ENCODE assay signal across 9 mouse cellular contexts in the genomic region with DNA sequence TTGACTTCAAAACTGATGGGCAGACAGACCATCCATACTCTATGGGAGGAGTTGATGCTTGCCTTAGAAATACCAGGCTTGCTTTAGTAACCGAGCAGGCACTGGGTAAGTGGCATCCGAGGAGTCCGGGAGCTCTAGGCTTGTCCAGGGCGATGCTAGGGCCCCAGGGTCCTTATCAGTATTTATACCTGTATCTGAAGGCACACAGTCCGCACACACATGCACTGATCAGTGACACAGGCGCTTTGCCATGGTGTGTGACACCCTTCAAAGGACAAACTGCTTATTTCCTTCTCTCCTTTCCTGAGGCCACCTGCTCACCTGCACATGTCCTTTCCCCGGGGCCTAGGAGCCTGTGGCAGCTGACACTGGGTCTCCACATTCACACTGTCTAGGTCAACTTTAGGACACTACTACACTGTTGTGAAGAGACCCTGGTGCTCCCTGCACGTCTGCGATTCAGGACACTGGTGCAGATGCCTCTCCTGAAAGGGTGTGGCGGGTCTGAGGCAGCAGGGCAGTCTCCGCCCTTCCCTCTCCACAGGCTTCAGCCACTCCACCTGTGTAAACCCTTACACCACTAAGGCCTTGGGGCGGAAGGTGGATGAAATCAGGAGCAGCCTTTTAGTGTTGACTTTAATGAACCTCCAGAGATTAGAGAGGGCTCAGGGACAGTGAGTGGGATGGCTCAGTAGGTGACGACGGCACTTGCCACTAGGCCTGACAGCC. TPM values are rescaled to one million over a fixed set of nuclear protein-coding genes. Genes with fewer than 3 reads are reported as not detected.
A peak's percentile ranks its signal among the peaks of the same experiment; 100 is the strongest.
DNase-seq lines count a peak whose midpoint lies in the region; ATAC-seq lines count a peak whose summit lies in the region.
"Had no signal": no experiment of that assay in that cellular context is flagged by ENCODE, and none has a peak within 500 bp of the region (broad histone marks: within the 10 kb centered on the region; RNA-seq: fewer than 3 reads in every experiment).

No protein-coding gene starts in this region.

- DNase-seq in heart, adult 11 months: peak; percentile 91
- DNase-seq in heart, adult 8-10 months (ENCODE audit: low spot score): no peak
- no peak for DNase-seq in ovary, adult 18-20 months (ENCODE audit: low spot score)
- no peak for DNase-seq in adrenal gland, adult (ENCODE audit: inconsistent age in 2 of 2, low spot score in 1 of 2)
- no peak for DNase-seq in layer of hippocampus, postnatal 10 days (ENCODE audit: low spot score in 2 of 2)
- DNase-seq: gastrocnemius, postnatal 36 days had no signal

- 88% methylated on average over 14 of the region's 14 CpGs for WGBS in neural tube, embryonic 12.5 days
- WGBS in neural tube, embryonic 15.5 days: 83% methylated on average over 14 of the region's 14 CpGs
- 65% methylated on average over 14 of the region's 14 CpGs for WGBS in liver, embryonic 16.5 days (ENCODE audit: insufficient replicate concordance)

- H3K4me1 ChIP-seq in neural tube, embryonic 12.5 days: no peaks in the 10 kb centered on the region
- peaks cover 20% of the 10 kb centered on the region for H3K4me1 ChIP-seq in neural tube, embryonic 15.5 days
- H3K4me1 ChIP-seq in liver, embryonic 16.5 days (ENCODE audit: control insufficient read depth, low read depth, low read length): peaks cover 7% of the 10 kb centered on the region

- H3K27ac ChIP-seq in neural tube, embryonic 12.5 days: no peak overlapping the region
- H3K27ac ChIP-seq in neural tube, embryonic 15.5 days (replicated peaks): no peak overlapping the region; the same call in 1 of the 2 replicates
- H3K27ac ChIP-seq in liver, embryonic 16.5 days (ENCODE audit: low read length): no peak overlapping the region

- H3K36me3 ChIP-seq in neural tube, embryonic 12.5 days: peaks cover 3% of the 10 kb centered on the region; the same call in 1 of the 2 replicates
- H3K36me3 ChIP-seq in neural tube, embryonic 15.5 days: peaks cover under 1% of the 10 kb centered on the region; the same call in 1 of the 2 replicates
- H3K36me3 ChIP-seq in liver, embryonic 16.5 days (ENCODE audit: control insufficient read depth, insufficient read depth): peaks cover 39% of the 10 kb centered on the region

- H3K27me3 ChIP-seq in neural tube, embryonic 12.5 days (replicated peaks): no peaks in the 10 kb centered on the region
- no peaks in the 10 kb centered on the region for H3K27me3 ChIP-seq in neural tube, embryonic 15.5 days (replicated peaks)
- no peaks in the 10 kb centered on the region for H3K27me3 ChIP-seq in liver, embryonic 16.5 days (ENCODE audit: control insufficient read depth, insufficient read depth, low read depth, low read length)

- no peak overlapping the region for H3K4me3 ChIP-seq in neural tube, embryonic 12.5 days
- H3K4me3 ChIP-seq in neural tube, embryonic 15.5 days (replicated peaks): no peak overlapping the region
- H3K4me3 ChIP-seq in liver, embryonic 16.5 days (ENCODE audit: low read depth, low read length): no peak overlapping the region

- 0 out of 2 replicates have a peak, but pooled peaks have one; percentile 10 for ATAC-seq in neural tube, embryonic 12.5 days (ENCODE audit: low FRiP score, low read depth)
- ATAC-seq in neural tube, embryonic 15.5 days (ENCODE audit: low FRiP score): no peak
- peak; percentile 66 for ATAC-seq in liver, embryonic 16.5 days (ENCODE audit: low read depth)

- no peak overlapping the region for H3K9ac ChIP-seq in neural tube, embryonic 12.5 days
- no peak overlapping the region for H3K9ac ChIP-seq in neural tube, embryonic 15.5 days (replicated peaks)
- H3K9ac ChIP-seq in liver, embryonic 16.5 days (ENCODE audit: low read depth, low read length): no peak overlapping the region

- H3K9me3 ChIP-seq in neural tube, embryonic 12.5 days: no peaks in the 10 kb centered on the region
- H3K9me3 ChIP-seq in neural tube, embryonic 15.5 days (replicated peaks): no peaks in the 10 kb centered on the region
- no peaks in the 10 kb centered on the region for H3K9me3 ChIP-seq in liver, embryonic 16.5 days (replicated peaks; ENCODE audit: control insufficient read depth, low read length)

- no peak overlapping the region for H3K4me2 ChIP-seq in neural tube, embryonic 12.5 days (replicated peaks)
- H3K4me2 ChIP-seq in neural tube, embryonic 15.5 days: no peak overlapping the region
- no peak overlapping the region for H3K4me2 ChIP-seq in liver, embryonic 16.5 days (ENCODE audit: low read depth, low read length)

RNA-seq across cellular contexts. Expression of a gene that starts 55.4 kb away (rescaled TPM):
- total RNA-seq in heart, adult 8-10 months (2022): 10 to 100 TPM; 10.4 to 11.2 (median 10.5) TPM
- polyA plus RNA-seq in neural tube, embryonic 12.5 days (2016; fragmentation: Nextera tagmentation; extraction: Ambion mirVana): 18.4 and 21.1 TPM in 2 replicates
- polyA plus RNA-seq in neural tube, embryonic 15.5 days (2015; fragmentation: Nextera tagmentation; extraction: Ambion mirVana): 34.9 and 38.1 TPM in 2 replicates
- 1.5 and 1.8 TPM in 2 replicates for polyA plus RNA-seq in liver, embryonic 16.5 days (2015; fragmentation: Nextera tagmentation; extraction: Ambion mirVana)
- total RNA-seq in layer of hippocampus, postnatal 10 days (2021): 10 to 100 TPM; 40.8 to 43.0 TPM
